Mouse (Mus musculus) liver, embryonic 15.5 days (tissue): ENCODE data around the gene Caps2. TPM values are rescaled to one million over a fixed set of nuclear protein-coding genes. Genes with fewer than 3 reads are reported as not detected.
"Not testable (repeated sequence)": the region's sequence is repeated elsewhere in the genome, so short reads cannot be mapped to it uniquely, and the experiment has no call there.

Experiments
- ATAC-seq: fragments of 200-750 bp; cut with Nextera tagmentation; 2 replicates; pipeline ENCODE4 v1.8.0; 2017; ENCODE audit warnings: moderate number of reproducible peaks, mild to moderate bottlenecking, moderate library complexity; ENCODE audit not compliant: insufficient read depth
- H3K27ac ChIP-seq: fragments of 300-500 bp; sonication (generic); replicated peaks from 2 replicates; pipeline ENCODE4 v1.5.1; 2015; ENCODE audit warnings: mild to moderate bottlenecking, inconsistent platforms
- H3K27me3 ChIP-seq: fragments of 300-500 bp; sonication (generic); 2 replicates; pipeline ENCODE4 v1.6.1; 2015; ENCODE audit warnings: mild to moderate bottlenecking, inconsistent platforms
- H3K36me3 ChIP-seq: fragments of 300-500 bp; sonication (generic); replicated peaks from 2 replicates; pipeline ENCODE4 v1.6.1; 2015; ENCODE audit warnings: moderate library complexity, mild to moderate bottlenecking, inconsistent platforms
- H3K4me1 ChIP-seq: fragments of 300-500 bp; sonication (generic); replicated peaks from 2 replicates; pipeline ENCODE4 v1.6.1; 2015; ENCODE audit warnings: inconsistent platforms
- H3K4me2 ChIP-seq: fragments of 300-500 bp; sonication (generic); 2 replicates; pipeline ENCODE4 v1.6.1; 2015; ENCODE audit warnings: moderate library complexity, mild to moderate bottlenecking, inconsistent platforms
- H3K4me3 ChIP-seq: fragments of 300-500 bp; sonication (generic); replicated peaks from 2 replicates; pipeline ENCODE4 v1.5.1; 2015; ENCODE audit warnings: mild to moderate bottlenecking, inconsistent platforms
- H3K9ac ChIP-seq: fragments of 300-500 bp; sonication (generic); 2 replicates; pipeline ENCODE4 v1.6.1; 2015; ENCODE audit warnings: moderate library complexity, mild to moderate bottlenecking, inconsistent platforms
- H3K9me3 ChIP-seq: fragments of 300-500 bp; sonication (generic); replicated peaks from 2 replicates; pipeline ENCODE4 v1.6.1; 2016; ENCODE audit warnings: inconsistent platforms
- WGBS: fragments of 180-500 bp; shearing (Covaris S2); methylation state at CpG from one replicate; pipeline ENCODE4 v1.1.7; 2015; ENCODE audit warnings: mixed read lengths; ENCODE audit not compliant: insufficient replicate concordance; 5-methylcytosine and 5-hydroxymethylcytosine counted together
- polyA plus RNA-seq: library from polyadenylated mRNA; unstranded; fragments of >200 nt; fragmentation: Nextera tagmentation; extraction: Ambion mirVana; gene quantifications from 2 replicates; pipeline ENCODE4 v1.2.1, GENCODE M21; 2015

Caps2 gene
- polyA plus RNA-seq, 1 experiment from 2014 or later: not detected

DNA sequence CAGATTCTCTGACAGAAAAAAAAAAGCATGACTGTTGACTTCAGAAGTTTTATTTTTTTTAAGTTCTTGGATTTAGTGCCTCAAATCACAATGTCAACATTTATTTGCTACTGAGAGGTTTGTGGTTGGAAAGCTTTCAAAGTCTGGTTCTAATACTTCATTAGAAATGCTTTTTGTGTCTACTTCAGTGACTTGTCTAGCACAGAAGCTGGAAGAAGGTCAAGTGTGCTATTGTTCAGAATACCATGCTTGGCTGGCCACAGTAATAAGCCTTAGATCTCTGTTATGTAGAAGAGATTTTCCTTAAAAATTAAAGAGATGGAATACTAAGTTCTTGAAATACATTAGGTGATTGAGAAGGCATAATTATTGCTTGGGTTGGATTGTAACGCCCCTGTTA lies 63.7 kb downstream of the Caps2 start:
- no peaks in the 10 kb centered on the region for H3K9me3 ChIP-seq
- no peak overlapping the region for H3K9ac ChIP-seq
- no peaks in the 10 kb centered on the region for H3K4me1 ChIP-seq
- ATAC-seq: no peak
- WGBS: 45% methylated on average over 1 of the region's 1 CpGs
- H3K27ac ChIP-seq: no peak overlapping the region
- H3K4me3 ChIP-seq: no peak overlapping the region
- no peaks in the 10 kb centered on the region for H3K36me3 ChIP-seq
- no peaks in the 10 kb centered on the region for H3K27me3 ChIP-seq
- no peak overlapping the region for H3K4me2 ChIP-seq

DNA sequence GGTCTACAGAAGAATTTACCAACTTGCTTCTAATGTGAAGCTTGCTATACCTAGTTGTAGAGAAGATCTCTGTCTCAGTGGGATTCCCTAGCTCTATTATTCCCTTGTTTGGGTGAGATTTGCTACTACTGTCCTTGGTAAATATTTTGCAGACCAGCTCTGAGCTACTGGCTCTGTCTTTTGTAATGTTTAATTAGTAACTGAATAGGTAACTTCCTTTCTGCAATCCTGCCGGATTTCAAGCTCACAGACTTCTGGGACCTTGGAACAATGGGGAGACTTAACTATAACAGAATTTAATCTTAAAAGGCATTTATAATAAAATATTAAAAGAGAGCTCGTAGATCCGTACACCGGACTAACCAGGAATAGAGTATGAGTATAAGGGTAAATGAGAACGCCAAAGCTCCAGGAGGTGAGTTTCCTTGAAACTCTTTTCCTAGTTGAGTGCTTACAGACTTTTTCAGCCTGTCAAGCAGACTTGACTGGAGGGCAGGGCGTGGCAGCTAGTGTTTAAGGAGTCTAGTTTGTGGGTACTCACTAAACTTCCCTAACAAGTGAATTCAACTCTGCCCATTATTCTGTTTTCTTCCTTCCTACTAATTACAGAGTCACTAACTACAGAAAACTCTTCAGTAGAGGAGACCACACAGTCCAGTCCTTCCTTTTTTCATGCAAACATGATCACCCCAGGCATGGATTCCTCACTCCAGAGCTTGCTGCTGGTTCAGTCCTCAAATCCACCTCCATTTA lies 65.8 kb downstream of the Caps2 start:
- H3K9ac ChIP-seq, H3K36me3 ChIP-seq, H3K27ac ChIP-seq, H3K4me2 ChIP-seq, H3K9me3 ChIP-seq, H3K4me3 ChIP-seq, ATAC-seq, H3K27me3 ChIP-seq, H3K4me1 ChIP-seq: not testable (repeated sequence)
- 48% methylated on average over 6 of the region's 6 CpGs for WGBS

DNA sequence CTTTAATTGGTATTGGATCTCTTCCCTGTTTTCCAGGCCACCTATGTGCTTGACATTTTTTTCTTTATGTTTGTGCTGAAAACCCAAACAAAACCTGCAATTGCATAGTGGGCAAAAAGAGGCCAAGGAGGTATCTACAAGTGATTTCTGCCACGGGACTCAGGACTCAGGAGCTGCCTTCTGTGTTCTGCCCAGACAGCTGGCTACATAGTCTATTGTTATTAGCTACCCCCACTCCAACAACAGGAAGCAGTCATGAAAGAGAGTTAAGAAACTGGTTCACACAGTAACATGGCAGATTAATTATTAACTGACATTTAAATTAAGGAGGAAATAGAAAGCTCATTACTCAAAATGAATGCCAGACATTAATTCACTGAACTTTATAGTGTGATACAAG lies 69.3 kb downstream of the Caps2 start:
- 3% methylated on average over 1 of the region's 1 CpGs for WGBS
- H3K36me3 ChIP-seq, H3K9me3 ChIP-seq, H3K27ac ChIP-seq, H3K27me3 ChIP-seq, H3K9ac ChIP-seq, H3K4me3 ChIP-seq, H3K4me2 ChIP-seq, H3K4me1 ChIP-seq, ATAC-seq: not testable (repeated sequence)

DNA sequence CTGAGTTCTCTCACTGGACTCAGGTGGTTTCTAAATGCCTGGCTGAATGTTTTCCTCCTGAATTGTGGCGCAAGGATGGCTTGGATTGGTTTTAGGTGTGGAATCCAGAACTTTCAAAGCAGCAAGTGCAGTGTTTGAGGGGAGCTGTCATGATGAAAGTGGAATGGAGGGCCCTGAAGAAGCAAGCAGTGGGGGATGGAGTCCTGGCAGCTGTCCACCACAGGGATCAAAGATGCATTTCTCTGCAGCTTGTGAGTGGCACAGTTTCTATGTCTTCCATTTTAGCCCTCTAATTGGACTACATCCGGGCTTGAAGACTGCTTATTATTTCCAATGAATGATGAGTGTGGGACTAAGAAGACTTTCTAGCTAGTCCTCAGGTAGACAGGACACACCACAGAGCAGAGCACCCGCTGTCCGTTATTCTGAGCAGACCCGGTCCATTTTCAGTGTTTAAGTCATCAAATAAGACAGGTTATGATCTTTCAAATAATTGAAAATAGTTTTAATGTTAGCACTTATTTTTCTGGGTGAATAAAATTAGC lies 72.0 kb downstream of the Caps2 start:
- not testable (repeated sequence) for ATAC-seq, H3K27me3 ChIP-seq, H3K27ac ChIP-seq, H3K4me2 ChIP-seq, H3K4me3 ChIP-seq, H3K9me3 ChIP-seq, H3K36me3 ChIP-seq, H3K9ac ChIP-seq, H3K4me1 ChIP-seq
- 71% methylated on average over 5 of the region's 5 CpGs for WGBS

DNA sequence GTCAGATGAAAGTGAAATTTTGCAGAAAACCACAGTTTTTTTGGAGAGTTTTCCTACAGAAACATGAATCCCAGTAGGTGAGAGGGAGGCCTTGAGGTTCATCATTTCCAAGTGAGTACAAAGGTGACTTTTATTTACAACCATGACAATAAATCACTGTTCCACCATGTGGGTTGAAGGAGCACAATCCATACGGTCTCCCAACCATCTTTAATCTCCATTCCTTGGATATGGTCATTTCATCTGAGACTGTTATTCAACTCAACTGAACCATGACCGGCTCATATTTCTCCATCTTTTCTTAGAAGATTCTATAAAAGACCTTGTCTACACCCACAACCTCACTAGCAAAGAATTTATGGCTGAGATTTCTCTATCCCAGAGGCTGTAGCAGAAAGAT lies 84.9 kb downstream of the Caps2 start:
- no peaks in the 10 kb centered on the region for H3K9me3 ChIP-seq
- H3K4me3 ChIP-seq: no peak overlapping the region
- H3K4me1 ChIP-seq: no peaks in the 10 kb centered on the region
- no peaks in the 10 kb centered on the region for H3K36me3 ChIP-seq
- no peak overlapping the region for H3K9ac ChIP-seq
- whole genome bisulfite sequencing: 55% methylated on average over 2 of the region's 2 CpGs
- ATAC-seq: no peak
- H3K27ac ChIP-seq: no peak overlapping the region
- no peak overlapping the region for H3K4me2 ChIP-seq
- no peaks in the 10 kb centered on the region for H3K27me3 ChIP-seq

DNA sequence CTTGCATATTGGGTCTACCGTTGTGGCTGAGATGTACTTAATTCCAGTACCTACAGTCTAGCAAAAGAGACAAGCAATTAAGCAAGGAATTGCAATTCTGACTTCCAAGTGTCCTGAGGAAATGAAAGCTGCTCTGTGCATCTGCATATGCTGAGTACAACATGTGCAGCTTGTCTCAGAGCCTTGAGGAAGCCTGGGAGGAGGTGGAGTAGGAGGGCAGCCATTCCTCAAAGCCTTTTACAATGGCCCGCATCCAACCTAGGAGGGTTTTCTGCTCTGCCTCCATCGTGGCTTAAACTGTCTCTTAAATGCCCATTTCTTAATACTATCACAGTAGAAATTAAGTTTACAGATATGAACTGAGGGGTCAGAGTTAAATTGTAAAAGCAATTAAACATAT lies 100.0 kb downstream of the Caps2 start:
- Histone ChIP-seq H3K27me3 (peaks cover 5% of the 10 kb centered on the region; the same call in 1 of the 2 replicates), H3K4me2 (no peak overlapping the region), H3K27ac (no peak overlapping the region), H3K4me1 (no peaks in the 10 kb centered on the region), H3K4me3 (no peak overlapping the region), H3K36me3 (no peaks in the 10 kb centered on the region), H3K9ac (no peak overlapping the region), H3K9me3 (no peaks in the 10 kb centered on the region)
- no peak for ATAC-seq
- WGBS: 54% methylated on average over 3 of the region's 3 CpGs

Other genes starting within 250 kb of the Caps2 start
- 18.0 and 18.3 TPM in 2 replicates for gene Krr1, start 191.0 kb upstream of the Caps2 start, polyA plus RNA-seq
- 9.8 and 10.7 TPM in 2 replicates for gene Glipr1, start 161.0 kb upstream of the Caps2 start, polyA plus RNA-seq
- gene Glipr1l1, start 103.4 kb upstream of the Caps2 start, polyA plus RNA-seq: not detected in 2 replicates
- gene Glipr1l2, start 80.3 kb upstream of the Caps2 start, polyA plus RNA-seq: not detected in 2 replicates
- not detected in 2 replicates for gene Glipr1l3, start 3.3 kb upstream of the Caps2 start, polyA plus RNA-seq
- gene Kcnc2, start 107.5 kb downstream of the Caps2 start, polyA plus RNA-seq: not detected in 2 replicates